Mouse (Mus musculus) heart, embryonic 10.5 days (tissue): ENCODE measurements around the gene Cdk15. TPM values are rescaled to one million over a fixed set of nuclear protein-coding genes. Genes with fewer than 3 reads are reported as not detected.

Experiments
- DNase-seq: peaks from one replicate; pipeline ENCODE4 v3.0.0-alpha.2; 2017; ENCODE audit warnings: low spot score
- H3K27ac ChIP-seq: fragments of 300-500 bp; sonication (generic); 2 replicates; pipeline ENCODE4 v1.5.1; 2016; ENCODE audit warnings: mild to moderate bottlenecking
- H3K27me3 ChIP-seq: fragments of 300-500 bp; sonication (generic); 2 replicates; pipeline ENCODE4 v1.6.1; 2016; ENCODE audit warnings: mild to moderate bottlenecking; ENCODE audit not compliant: poor library complexity, insufficient read depth, severe bottlenecking
- H3K36me3 ChIP-seq: fragments of 300-500 bp; sonication (generic); 2 replicates; pipeline ENCODE4 v1.6.1; 2016; ENCODE audit warnings: mild to moderate bottlenecking, moderate library complexity
- H3K4me1 ChIP-seq: fragments of 300-500 bp; sonication (generic); 2 replicates; pipeline ENCODE4 v1.6.1; 2016; ENCODE audit warnings: mild to moderate bottlenecking
- H3K4me3 ChIP-seq: fragments of 300-500 bp; sonication (generic); 2 replicates; pipeline ENCODE4 v1.5.1; 2016; ENCODE audit warnings: mild to moderate bottlenecking, moderate library complexity
- H3K9me3 ChIP-seq: fragments of 300-500 bp; sonication (generic); 2 replicates; pipeline ENCODE4 v1.6.1; 2016; ENCODE audit warnings: mild to moderate bottlenecking, moderate library complexity
- WGBS: fragments of 180-500 bp; shearing (Covaris S2); methylation state at CpG from one replicate; pipeline ENCODE4 v1.1.7; 2016; 5-methylcytosine and 5-hydroxymethylcytosine counted together
- polyA plus RNA-seq: library from polyadenylated mRNA; unstranded; fragments of >200 nt; fragmentation: Nextera tagmentation; extraction: Ambion mirVana; gene quantifications from 2 replicates; pipeline ENCODE4 v1.2.1, GENCODE M21; 2016

Cdk15 gene
- polyA plus RNA-seq, 1 experiment from 2014 or later: 0.20 TPM

GRCm38 (mm10) chr1:59317397-59317796 is 60.7 kb downstream of the Cdk15 start:
- WGBS: 83% methylated on average over 1 of the region's 1 CpGs
- Histone ChIP-seq H3K4me3 (no peak overlapping the region), H3K9me3 (no peaks in the 10 kb centered on the region), H3K4me1 (peaks cover 25% of the 10 kb centered on the region), H3K27ac (no peak overlapping the region), H3K27me3 (peaks cover 56% of the 10 kb centered on the region), H3K36me3 (no peaks in the 10 kb centered on the region)
- no peak for DNase-seq

GRCm38 (mm10) chr1:59318878-59319277 is 62.2 kb downstream of the Cdk15 start:
- Histone ChIP-seq H3K27ac (no peak overlapping the region), H3K27me3 (peaks cover 42% of the 10 kb centered on the region), H3K4me1 (peaks cover 29% of the 10 kb centered on the region), H3K9me3 (no peaks in the 10 kb centered on the region), H3K36me3 (peaks cover 3% of the 10 kb centered on the region; the same call in 1 of the 2 replicates), H3K4me3 (no peak overlapping the region)
- whole genome bisulfite sequencing: 70% methylated on average over 5 of the region's 5 CpGs
- no peak for DNase-seq

- no peak for DNase-seq
- Histone ChIP-seq H3K27me3 (peaks cover 28% of the 10 kb centered on the region), H3K4me3 (no peak overlapping the region), H3K27ac (no peak overlapping the region), H3K4me1 (peaks cover 24% of the 10 kb centered on the region), H3K9me3 (no peaks in the 10 kb centered on the region), H3K36me3 (peaks cover 3% of the 10 kb centered on the region; the same call in 1 of the 2 replicates)
- WGBS: 34% methylated on average over 9 of the region's 9 CpGs
These were observed 64.6 kb downstream of the Cdk15 start for GRCm38 (mm10) chr1:59321076-59321879.

- peak overlapping the region; percentile 52; the same call in 1 of the 2 replicates for H3K27ac ChIP-seq
These were observed 65.5 kb downstream of the Cdk15 start for GRCm38 (mm10) chr1:59321880-59322836.

GRCm38 (mm10) chr1:59326854-59327395 is 70.2 kb downstream of the Cdk15 start:
- peaks cover 13% of the 10 kb centered on the region for H3K4me1 ChIP-seq
- H3K27ac ChIP-seq: no peak overlapping the region; the same call in none of the 2 replicates
- H3K27me3 ChIP-seq: peaks cover 46% of the 10 kb centered on the region; the same call in 1 of the 2 replicates
- H3K4me3 ChIP-seq: no peak overlapping the region
- H3K9me3 ChIP-seq: no peaks in the 10 kb centered on the region
- DNase-seq: no peak
- WGBS: 61% methylated on average over 10 of the region's 10 CpGs
- peaks cover 3% of the 10 kb centered on the region; the same call in 1 of the 2 replicates for H3K36me3 ChIP-seq

More at GRCm38 (mm10) chr1:59321880-59322836, 65.5 kb downstream of the Cdk15 start:
- Histone ChIP-seq H3K9me3 (no peaks in the 10 kb centered on the region), H3K4me3 (no peak overlapping the region), H3K27me3 (peaks cover 34% of the 10 kb centered on the region), H3K4me1 (peaks cover 24% of the 10 kb centered on the region), H3K36me3 (peaks cover 3% of the 10 kb centered on the region; the same call in 1 of the 2 replicates)
- WGBS: 55% methylated on average over 9 of the region's 9 CpGs
- DNase-seq: no peak

DNA sequence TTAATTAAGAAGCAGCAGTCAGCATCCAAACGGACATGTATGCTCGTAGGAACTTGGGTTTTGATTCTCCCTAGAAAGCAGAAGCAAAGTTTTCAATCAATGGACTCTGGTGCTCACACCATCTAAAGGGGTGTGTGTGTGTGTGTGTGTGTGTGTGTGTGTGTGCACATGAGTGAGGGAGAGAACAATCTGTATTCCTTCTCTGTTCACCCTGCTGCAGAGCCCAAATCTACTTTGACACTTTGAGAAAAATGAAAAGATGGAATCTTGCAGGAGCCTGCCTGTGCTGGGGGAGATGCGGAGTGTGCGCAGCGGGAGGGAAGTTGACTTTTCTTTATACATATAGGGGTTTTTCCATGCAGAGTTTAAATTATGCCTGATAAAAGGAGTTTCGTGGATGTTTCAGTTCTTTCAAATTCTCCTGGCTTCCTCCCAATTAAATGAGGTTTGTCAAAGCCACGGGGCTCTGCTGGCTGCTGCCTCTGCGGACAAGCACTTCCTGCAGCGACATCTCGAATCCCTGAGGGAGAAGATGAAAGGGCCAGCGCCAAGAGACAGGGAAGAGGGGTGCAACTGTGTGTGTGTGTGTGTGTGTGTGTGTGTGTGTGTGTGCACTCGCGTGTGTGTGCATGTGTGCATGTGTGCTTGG is 76.2 kb downstream of the Cdk15 start:
- H3K27ac ChIP-seq: 0 out of 2 replicates have a peak overlapping the region, but pooled peaks have one; percentile 29
- no peak overlapping the region for H3K4me3 ChIP-seq
- DNase-seq: no peak
- H3K36me3 ChIP-seq: no peaks in the 10 kb centered on the region
- WGBS: 47% methylated on average over 13 of the region's 13 CpGs
- peaks cover 50% of the 10 kb centered on the region; the same call in 1 of the 2 replicates for H3K27me3 ChIP-seq
- peaks cover 35% of the 10 kb centered on the region for H3K4me1 ChIP-seq
- no peaks in the 10 kb centered on the region for H3K9me3 ChIP-seq

GRCm38 (mm10) chr1:59333386-59333759 is 76.7 kb downstream of the Cdk15 start:
- Histone ChIP-seq H3K27me3 (peaks cover 45% of the 10 kb centered on the region; the same call in 1 of the 2 replicates), H3K4me1 (peaks cover 35% of the 10 kb centered on the region), H3K9me3 (no peaks in the 10 kb centered on the region), H3K27ac (0 out of 2 replicates have a peak overlapping the region, but pooled peaks have one; percentile 29), H3K4me3 (no peak overlapping the region), H3K36me3 (no peaks in the 10 kb centered on the region)
- WGBS: 53% methylated on average over 5 of the region's 5 CpGs
- no peak for DNase-seq

- peaks cover 43% of the 10 kb centered on the region; the same call in 1 of the 2 replicates for H3K27me3 ChIP-seq
- DNase-seq: no peak
- 57% methylated on average over 10 of the region's 10 CpGs for WGBS
- no peak overlapping the region for H3K4me3 ChIP-seq
- no peaks in the 10 kb centered on the region for H3K9me3 ChIP-seq
- peak overlapping the region; percentile 49 for H3K27ac ChIP-seq
- peaks cover 35% of the 10 kb centered on the region for H3K4me1 ChIP-seq
- H3K36me3 ChIP-seq: no peaks in the 10 kb centered on the region
These were observed 77.3 kb downstream of the Cdk15 start for GRCm38 (mm10) chr1:59333860-59334561.

- Histone ChIP-seq H3K27ac (peak overlapping the region; percentile 49), H3K4me1 (peaks cover 35% of the 10 kb centered on the region), H3K4me3 (no peak overlapping the region), H3K27me3 (peaks cover 44% of the 10 kb centered on the region; the same call in 1 of the 2 replicates), H3K9me3 (no peaks in the 10 kb centered on the region), H3K36me3 (no peaks in the 10 kb centered on the region)
- DNase-seq: no peak
- 59% methylated on average over 4 of the region's 4 CpGs for WGBS
These were observed 77.8 kb downstream of the Cdk15 start for GRCm38 (mm10) chr1:59334562-59334890.

DNA sequence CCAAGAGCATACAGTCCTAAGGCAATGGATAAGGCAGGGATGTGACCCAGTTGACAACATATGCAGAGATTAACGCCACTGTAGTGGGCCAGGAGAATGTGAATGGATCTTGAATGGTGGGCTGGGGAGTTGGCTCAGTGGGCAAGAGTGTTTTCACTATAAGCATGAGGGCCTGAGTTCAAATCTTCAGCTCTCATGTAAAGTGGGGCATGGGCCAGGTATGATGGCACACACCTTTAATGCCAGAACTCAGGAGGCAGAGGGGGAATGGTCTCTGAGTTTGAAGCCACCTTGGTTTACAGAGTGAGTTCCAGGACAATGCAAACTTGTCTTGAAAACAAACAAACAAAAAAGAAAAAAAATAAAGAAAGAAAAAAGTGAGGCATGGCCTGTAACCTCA is 79.5 kb downstream of the Cdk15 start:
- H3K27me3 ChIP-seq: peaks cover 33% of the 10 kb centered on the region; the same call in 1 of the 2 replicates
- H3K4me1 ChIP-seq: peaks cover 42% of the 10 kb centered on the region
- no peaks in the 10 kb centered on the region for H3K36me3 ChIP-seq
- 72% methylated on average over 1 of the region's 1 CpGs for WGBS
- no peaks in the 10 kb centered on the region for H3K9me3 ChIP-seq
- no peak overlapping the region for H3K27ac ChIP-seq
- no peak overlapping the region for H3K4me3 ChIP-seq
- no peak for DNase-seq

DNA sequence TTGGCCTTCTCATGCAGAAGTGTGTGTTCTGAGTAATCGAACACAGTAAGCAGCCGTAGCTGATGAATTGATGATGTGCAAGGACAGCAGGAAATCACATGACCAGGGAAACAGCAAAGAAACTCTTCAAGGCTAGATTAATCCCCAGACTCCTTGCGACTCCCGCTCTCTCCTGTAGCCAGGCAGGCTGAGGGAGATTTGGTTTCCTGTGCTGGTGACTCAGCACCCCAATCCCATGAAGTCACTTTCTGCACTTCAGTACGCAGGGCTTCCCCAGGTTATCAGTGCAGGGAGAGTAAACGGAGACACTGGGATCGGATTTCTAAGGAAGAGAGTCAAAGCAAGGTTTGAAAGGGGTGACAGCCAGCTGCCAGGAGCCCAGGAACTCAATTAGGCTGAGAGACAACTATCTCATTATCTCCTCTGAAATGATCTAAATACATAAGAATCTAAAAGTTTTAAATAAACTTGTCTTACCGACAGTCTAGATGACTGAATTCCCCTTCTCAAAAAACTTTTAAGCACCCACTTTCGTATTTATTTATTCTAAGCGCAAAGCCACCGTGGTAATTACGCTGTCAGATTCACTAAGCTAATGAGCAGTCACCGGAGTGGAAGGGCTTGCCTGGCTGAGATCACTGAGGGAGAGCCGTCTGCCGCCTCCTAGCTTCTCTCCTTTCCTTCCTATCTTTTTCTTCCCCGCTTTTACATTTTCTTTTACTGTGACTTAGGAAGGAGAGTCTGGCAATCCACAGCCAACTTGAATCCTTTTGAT is 84.3 kb downstream of the Cdk15 start:
- Histone ChIP-seq H3K27ac (peak overlapping the region; percentile 56), H3K27me3 (peaks cover 23% of the 10 kb centered on the region), H3K4me1 (peaks cover 19% of the 10 kb centered on the region), H3K36me3 (peaks cover 3% of the 10 kb centered on the region; the same call in 1 of the 2 replicates), H3K9me3 (no peaks in the 10 kb centered on the region), H3K4me3 (peak overlapping the region; percentile 35)
- DNase-seq: no peak
- 5% methylated on average over 16 of the region's 16 CpGs for WGBS
